Mouse (Mus musculus) midbrain, embryonic 16.5 days (tissue): ENCODE data around the gene Kat6b. TPM values are rescaled to one million over a fixed set of nuclear protein-coding genes. Genes with fewer than 3 reads are reported as not detected.

Experiments used
- ATAC-seq: fragments of 200-750 bp; cut with Nextera tagmentation; 2 replicates; pipeline ENCODE4 v1.8.0; 2017; ENCODE audit warnings: moderate TSS enrichment
- H3K27ac ChIP-seq: fragments of 300-500 bp; sonication (generic); 2 replicates; pipeline ENCODE4 v1.5.1; 2014; ENCODE audit warnings: mild to moderate bottlenecking, low read length, mixed read lengths
- H3K27me3 ChIP-seq: fragments of 300-500 bp; sonication (generic); 2 replicates; pipeline ENCODE4 v1.6.1; 2014; ENCODE audit warnings: low read depth, low read length, mixed read lengths; ENCODE audit not compliant: control insufficient read depth, insufficient read depth
- H3K36me3 ChIP-seq: fragments of 300-500 bp; sonication (generic); 2 replicates; pipeline ENCODE4 v1.6.1; 2014; ENCODE audit warnings: mild to moderate bottlenecking, low read length, moderate library complexity, mixed read lengths; ENCODE audit not compliant: control insufficient read depth, insufficient read depth
- H3K4me1 ChIP-seq: fragments of 300-500 bp; sonication (generic); 2 replicates; pipeline ENCODE4 v1.6.1; 2014; ENCODE audit warnings: mild to moderate bottlenecking, low read length, mixed read lengths; ENCODE audit not compliant: control insufficient read depth, insufficient read depth
- H3K4me2 ChIP-seq: fragments of 300-500 bp; sonication (generic); 2 replicates; pipeline ENCODE4 v1.6.1; 2014; ENCODE audit warnings: mild to moderate bottlenecking, low read length, mixed read lengths
- H3K4me3 ChIP-seq: fragments of 300-500 bp; sonication (generic); 2 replicates; pipeline ENCODE4 v1.5.1; 2014; ENCODE audit warnings: low read depth, mild to moderate bottlenecking, low read length, moderate library complexity, mixed read lengths
- H3K9ac ChIP-seq: fragments of 300-500 bp; sonication (generic); 2 replicates; pipeline ENCODE4 v1.6.1; 2014; ENCODE audit warnings: low read depth, low read length, mixed read lengths
- H3K9me3 ChIP-seq: fragments of 300-500 bp; sonication (generic); replicated peaks from 2 replicates; pipeline ENCODE4 v1.6.1; 2014; ENCODE audit warnings: mild to moderate bottlenecking, low read length, mixed read lengths; ENCODE audit not compliant: control insufficient read depth, poor library complexity, severe bottlenecking
- WGBS: fragments of 180-500 bp; shearing (Covaris S2); extraction: QIAGEN DNeasy Blood & Tissue Kit; methylation state at CpG from one replicate; pipeline ENCODE4 v1.1.7; 2014; 5-methylcytosine and 5-hydroxymethylcytosine counted together
- polyA plus RNA-seq: library from polyadenylated mRNA; unstranded; fragments of >200 nt; fragmentation: Nextera tagmentation; extraction: Ambion mirVana; gene quantifications from 2 replicates; pipeline ENCODE4 v1.2.1, GENCODE M21; 2015

Kat6b gene
- 17.2 and 19.6 TPM in 2 replicates for polyA plus RNA-seq

DNA sequence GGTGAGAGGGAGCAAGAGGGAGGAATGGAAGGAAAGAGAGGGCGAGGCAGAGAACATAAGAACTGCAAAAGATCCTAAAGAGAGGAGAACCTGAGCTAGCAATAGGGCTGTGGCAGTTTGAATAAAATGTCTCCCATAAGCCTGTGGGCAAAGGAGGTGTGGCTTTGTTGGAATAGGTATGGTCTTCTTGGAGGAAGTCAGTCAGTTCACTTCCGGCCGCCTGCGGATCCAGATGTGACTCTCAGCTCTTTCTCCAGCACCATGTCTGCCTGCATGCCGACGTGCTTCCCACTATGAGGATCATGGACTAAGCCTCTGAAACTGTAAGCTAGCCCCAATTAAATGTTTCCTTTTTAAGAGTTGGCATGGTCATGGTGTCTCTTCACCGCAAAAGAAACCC, at the start of gene Kat6b:
TSS of gene Kat6b (plus strand) at position 204 of the 400 bp plus-strand sequence.
- no peak within 1 kb of the TSS for H3K4me2 ChIP-seq
- H3K9ac ChIP-seq = no peak within 1 kb of the TSS
- WGBS = 95% methylated on average over 7 of the region's 7 CpGs
- no peaks in the 10 kb centered on the region for H3K36me3 ChIP-seq
- no peaks in the 10 kb centered on the region for H3K9me3 ChIP-seq
- no peaks in the 10 kb centered on the region for H3K4me1 ChIP-seq
- no peaks in the 10 kb centered on the region for H3K27me3 ChIP-seq
- ATAC-seq = no peak
- H3K27ac ChIP-seq = no peak within 1 kb of the TSS
- H3K4me3 ChIP-seq = no peak within 1 kb of the TSS

DNA sequence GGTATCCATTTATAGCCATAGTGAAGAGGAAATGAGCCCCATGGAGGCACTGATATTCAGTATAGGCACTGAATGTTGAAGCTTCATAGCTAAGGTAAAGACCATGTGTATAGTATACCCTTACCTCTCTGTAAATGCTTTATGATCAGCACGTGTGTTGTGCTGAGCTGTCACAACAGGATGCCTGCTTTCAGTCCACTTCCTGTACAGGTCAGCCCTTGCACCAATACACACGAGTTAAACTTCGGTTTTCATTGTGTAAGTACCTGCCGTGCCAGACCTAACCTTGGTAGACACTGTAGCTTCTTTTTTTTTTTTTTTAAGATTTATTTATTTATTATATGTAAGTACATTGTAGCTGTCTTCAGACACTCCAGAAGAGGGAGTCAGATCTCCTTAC, 47.8 kb upstream of the Kat6b start:
- 90% methylated on average over 4 of the region's 4 CpGs for WGBS
- Histone ChIP-seq H3K27ac (no peak overlapping the region), H3K9me3 (no peaks in the 10 kb centered on the region), H3K4me1 (peaks cover 6% of the 10 kb centered on the region), H3K4me3 (no peak overlapping the region), H3K27me3 (no peaks in the 10 kb centered on the region), H3K4me2 (no peak overlapping the region), H3K9ac (no peak overlapping the region), H3K36me3 (no peaks in the 10 kb centered on the region)
- no peak for ATAC-seq

- Histone ChIP-seq H3K9me3 (no peaks in the 10 kb centered on the region), H3K27ac (no peak overlapping the region), H3K9ac (no peak overlapping the region), H3K4me3 (no peak overlapping the region), H3K36me3 (no peaks in the 10 kb centered on the region), H3K4me2 (no peak overlapping the region), H3K27me3 (no peaks in the 10 kb centered on the region), H3K4me1 (0 out of 2 replicates have a peak, but pooled peaks cover 3% of the 10 kb centered on the region)
- WGBS = 88% methylated on average over 5 of the region's 5 CpGs
- no peak for ATAC-seq
Observed at GRCm38 (mm10) chr14:21433995-21434394, 47.2 kb upstream of the Kat6b start.

DNA sequence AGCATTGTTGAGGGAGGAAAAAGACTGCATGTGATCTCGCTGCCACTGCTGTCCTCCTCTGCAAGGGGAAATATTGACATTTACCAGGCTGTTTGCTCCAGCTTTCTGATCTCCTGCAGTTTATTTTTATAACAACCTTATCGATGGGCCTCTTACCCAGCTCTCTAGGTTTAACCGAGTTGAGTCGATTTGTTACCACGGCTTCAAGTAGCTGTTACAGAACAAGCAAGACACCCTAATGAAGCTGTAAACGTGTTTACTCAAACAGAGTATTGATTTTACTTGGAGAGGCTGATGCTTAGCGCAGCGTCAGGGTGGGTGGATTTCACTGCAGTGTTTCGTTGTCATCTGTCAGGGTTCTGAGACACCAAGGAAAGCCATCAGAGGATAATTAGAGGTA, 46.5 kb upstream of the Kat6b start:
- Histone ChIP-seq H3K9me3 (no peaks in the 10 kb centered on the region), H3K4me2 (no peak overlapping the region), H3K27me3 (no peaks in the 10 kb centered on the region), H3K9ac (no peak overlapping the region), H3K27ac (no peak overlapping the region), H3K4me3 (no peak overlapping the region), H3K36me3 (no peaks in the 10 kb centered on the region), H3K4me1 (0 out of 2 replicates have a peak, but pooled peaks cover 3% of the 10 kb centered on the region)
- no peak for ATAC-seq
- 59% methylated on average over 9 of the region's 9 CpGs for WGBS

DNA sequence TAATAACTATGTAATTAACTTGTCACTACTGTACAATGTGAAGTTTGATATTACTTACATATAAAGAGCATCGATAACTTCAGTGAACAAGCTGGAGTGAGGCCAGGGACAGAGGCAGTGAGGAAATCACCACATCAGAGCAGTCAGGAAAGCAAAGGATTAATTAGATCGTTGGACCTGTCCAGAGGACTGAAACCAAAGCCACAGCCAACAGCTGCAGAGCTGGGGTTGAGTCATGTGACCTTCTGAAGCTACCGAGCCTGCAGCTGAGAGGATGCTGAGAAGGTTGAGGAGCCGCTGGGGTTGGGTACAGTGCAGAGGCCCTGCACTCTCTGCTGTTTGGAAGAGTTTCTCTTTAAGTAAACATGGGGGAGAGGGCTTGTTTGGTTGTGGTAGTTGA, 41.4 kb upstream of the Kat6b start:
- no peaks in the 10 kb centered on the region for H3K27me3 ChIP-seq
- no peak overlapping the region for H3K4me2 ChIP-seq
- ATAC-seq = no peak
- no peak overlapping the region for H3K27ac ChIP-seq
- H3K9me3 ChIP-seq = no peaks in the 10 kb centered on the region
- 37% methylated on average over 4 of the region's 4 CpGs for WGBS
- H3K4me1 ChIP-seq = 0 out of 2 replicates have a peak, but pooled peaks cover 1% of the 10 kb centered on the region
- H3K9ac ChIP-seq = no peak overlapping the region
- no peak overlapping the region for H3K4me3 ChIP-seq
- no peaks in the 10 kb centered on the region for H3K36me3 ChIP-seq

GRCm38 (mm10) chr14:21440526-21440925, 40.7 kb upstream of the Kat6b start:
- Histone ChIP-seq H3K4me1 (no peaks in the 10 kb centered on the region), H3K9ac (no peak overlapping the region), H3K27ac (no peak overlapping the region), H3K27me3 (no peaks in the 10 kb centered on the region), H3K36me3 (no peaks in the 10 kb centered on the region), H3K9me3 (no peaks in the 10 kb centered on the region), H3K4me3 (no peak overlapping the region), H3K4me2 (no peak overlapping the region)
- ATAC-seq = no peak
- 93% methylated on average over 2 of the region's 2 CpGs for WGBS

DNA sequence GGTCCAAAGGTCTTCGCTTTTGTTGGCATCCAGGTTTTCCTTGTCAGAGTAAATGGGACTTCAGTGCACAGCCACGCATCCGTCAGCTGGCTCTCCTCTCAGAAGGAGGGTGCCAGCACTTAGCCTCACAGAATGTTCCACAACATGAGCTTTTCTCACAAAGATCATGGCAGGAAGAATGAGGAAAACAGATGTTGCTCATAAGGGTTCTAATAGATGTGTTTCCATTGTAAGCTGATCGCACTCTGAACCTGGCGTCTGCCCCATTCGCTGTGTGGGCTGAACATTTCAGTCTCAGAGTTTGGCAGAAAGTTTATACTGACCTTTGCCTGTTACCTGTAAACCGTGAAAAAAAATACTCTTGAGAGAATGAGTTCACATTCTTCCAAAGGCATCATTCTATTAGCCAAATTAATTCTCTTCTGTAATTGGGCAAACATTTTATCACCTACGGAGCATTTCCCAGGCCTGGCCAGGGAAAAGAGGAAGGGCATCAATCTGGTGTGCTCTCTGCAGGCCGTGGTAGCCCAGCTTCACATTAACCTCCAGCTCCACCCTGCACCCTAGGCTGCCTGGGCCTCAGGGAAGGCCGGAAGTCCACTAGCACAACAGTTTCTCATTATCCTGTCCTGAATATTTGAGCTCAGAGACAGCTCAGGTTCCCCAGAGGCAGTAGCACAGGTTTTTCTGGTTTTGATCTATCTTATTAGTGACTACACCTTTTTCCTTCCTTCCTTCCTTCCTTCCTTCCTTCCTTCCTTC, 39.3 kb upstream of the Kat6b start:
- no peaks in the 10 kb centered on the region for H3K9me3 ChIP-seq
- 85% methylated on average over 10 of the region's 10 CpGs for WGBS
- no peaks in the 10 kb centered on the region for H3K36me3 ChIP-seq
- H3K4me2 ChIP-seq = no peak overlapping the region
- no peak overlapping the region for H3K4me3 ChIP-seq
- ATAC-seq = no peak
- H3K27ac ChIP-seq = no peak overlapping the region
- H3K4me1 ChIP-seq = no peaks in the 10 kb centered on the region
- no peak overlapping the region for H3K9ac ChIP-seq
- H3K27me3 ChIP-seq = no peaks in the 10 kb centered on the region

GRCm38 (mm10) chr14:21452581-21452980, 28.7 kb upstream of the Kat6b start:
- H3K27ac ChIP-seq = no peak overlapping the region
- no peaks in the 10 kb centered on the region for H3K4me1 ChIP-seq
- H3K27me3 ChIP-seq = no peaks in the 10 kb centered on the region
- H3K36me3 ChIP-seq = no peaks in the 10 kb centered on the region
- H3K9ac ChIP-seq = no peak overlapping the region
- WGBS = 71% methylated on average over 4 of the region's 4 CpGs
- no peak overlapping the region for H3K4me2 ChIP-seq
- ATAC-seq = no peak
- H3K9me3 ChIP-seq = no peaks in the 10 kb centered on the region
- H3K4me3 ChIP-seq = no peak overlapping the region

- H3K4me3 ChIP-seq = no peak overlapping the region
- H3K27me3 ChIP-seq = no peaks in the 10 kb centered on the region
- no peak overlapping the region for H3K4me2 ChIP-seq
- H3K9ac ChIP-seq = no peak overlapping the region
- no peaks in the 10 kb centered on the region for H3K9me3 ChIP-seq
- 76% methylated on average over 2 of the region's 2 CpGs for WGBS
- no peak for ATAC-seq
- no peaks in the 10 kb centered on the region for H3K4me1 ChIP-seq
- no peak overlapping the region for H3K27ac ChIP-seq
- H3K36me3 ChIP-seq = no peaks in the 10 kb centered on the region
Observed at GRCm38 (mm10) chr14:21453896-21454295, 27.3 kb upstream of the Kat6b start.
